Mouse (Mus musculus): ENCODE results near the gene Cavin4.
"Not testable (repeated sequence)": the region's sequence is repeated elsewhere in the genome, so short reads cannot be mapped to it uniquely, and the experiment has no call there.

The Cavin4 gene

GRCm38 (mm10) chr4:48674412-48674811, 11.1 kb downstream of the Cavin4 start:
- DNase-seq: no peak

GRCm38 (mm10) chr4:48676570-48677185, 13.4 kb downstream of the Cavin4 start:
- DNase-seq: no peak

- no peak for DNase-seq
These were observed 14.0 kb downstream of the Cavin4 start for GRCm38 (mm10) chr4:48677276-48677675.

- DNase-seq: no peak
These were observed 14.5 kb downstream of the Cavin4 start for GRCm38 (mm10) chr4:48677812-48678211.

- DNase-seq: no peak
These were observed 15.5 kb downstream of the Cavin4 start for GRCm38 (mm10) chr4:48678793-48679192.

- not testable (repeated sequence) for DNase-seq
These were observed 16.4 kb downstream of the Cavin4 start for GRCm38 (mm10) chr4:48679728-48680127.

GRCm38 (mm10) chr4:48680214-48680613, 16.9 kb downstream of the Cavin4 start:
- no peak for DNase-seq

- DNase-seq: peak; percentile 84
These were observed 17.5 kb downstream of the Cavin4 start for GRCm38 (mm10) chr4:48680648-48681343.

GRCm38 (mm10) chr4:48683126-48683525, 19.8 kb downstream of the Cavin4 start:
- DNase-seq: no peak

GRCm38 (mm10) chr4:48683633-48684209, 20.4 kb downstream of the Cavin4 start:
- DNase-seq: not testable (repeated sequence)

GRCm38 (mm10) chr4:48684593-48685187, 21.4 kb downstream of the Cavin4 start:
- no peak for DNase-seq

GRCm38 (mm10) chr4:48688148-48688547, 24.8 kb downstream of the Cavin4 start:
- DNase-seq: no peak

GRCm38 (mm10) chr4:48690640-48691039, 27.3 kb downstream of the Cavin4 start:
- peak; percentile 54 for DNase-seq

GRCm38 (mm10) chr4:48691793-48692437, 28.6 kb downstream of the Cavin4 start:
- peak; percentile 76 for DNase-seq

GRCm38 (mm10) chr4:48692736-48693292, 29.5 kb downstream of the Cavin4 start:
- no peak for DNase-seq

- no peak for DNase-seq
These were observed 33.4 kb downstream of the Cavin4 start for GRCm38 (mm10) chr4:48696706-48697105.

- DNase-seq: no peak
These were observed 34.0 kb downstream of the Cavin4 start for GRCm38 (mm10) chr4:48697302-48697701.

- DNase-seq: no peak
These were observed 52.7 kb downstream of the Cavin4 start for GRCm38 (mm10) chr4:48715865-48716650.

- DNase-seq: no peak
These were observed 53.5 kb downstream of the Cavin4 start for GRCm38 (mm10) chr4:48716817-48717216.
